Mouse (Mus musculus) ES-E14 (cell line): ENCODE results near the gene Cd6. TPM values are rescaled to one million over a fixed set of nuclear protein-coding genes. Genes with fewer than 3 reads are reported as not detected.
A peak's percentile ranks its signal among the peaks of the same experiment; 100 is the strongest.

Source experiments
- DNase-seq: peaks from one replicate; pipeline ENCODE4 v3.0.0-alpha.2; 2013; ENCODE audit warnings: low read depth, low spot score
- H3K27ac ChIP-seq: 2 replicates; pipeline ENCODE4 v1.5.1; 2012; ENCODE audit warnings: low read depth, mild to moderate bottlenecking, low read length, moderate library complexity, mixed read lengths; ENCODE audit not compliant: poor library complexity, insufficient read depth, severe bottlenecking
- H3K36me3 ChIP-seq: 2 replicates; pipeline ENCODE4 v1.6.1; 2012; ENCODE audit warnings: mild to moderate bottlenecking, low read length, moderate library complexity, mixed read lengths; ENCODE audit not compliant: control insufficient read depth, poor library complexity, insufficient read depth, severe bottlenecking
- H3K4me1 ChIP-seq, 2 experiments: fragments of 150-350 bp in 1 of 2; sonication (generic) in 1 of 2; 2 replicates each; pipeline ENCODE4 v1.6.1; 2012; ENCODE audit warnings: low read length in 2 of 2, mild to moderate bottlenecking in 1 of 2, mixed read lengths in 1 of 2; ENCODE audit not compliant: control insufficient read depth in 2 of 2, insufficient read depth in 2 of 2, poor library complexity in 1 of 2
- H3K4me3 ChIP-seq, 2 experiments: fragments of 150-350 bp in 1 of 2; sonication (generic) in 1 of 2; 2 replicates each; pipeline ENCODE4 v1.5.1; 2012; ENCODE audit warnings: low read length in 2 of 2, low read depth in 1 of 2, mild to moderate bottlenecking in 1 of 2, mixed read lengths in 1 of 2; ENCODE audit not compliant: insufficient read depth in 1 of 2, poor library complexity in 1 of 2, severe bottlenecking in 1 of 2
- H3K9ac ChIP-seq: 2 replicates; pipeline ENCODE4 v1.6.1; 2012; ENCODE audit warnings: low read depth, mild to moderate bottlenecking, low read length, mixed read lengths; ENCODE audit not compliant: poor library complexity, insufficient read depth, severe bottlenecking
- H3K9me3 ChIP-seq: fragments of 150-350 bp; sonication (generic); 2 replicates; pipeline ENCODE4 v1.6.1; 2012; ENCODE audit warnings: low read depth, mild to moderate bottlenecking, low read length; ENCODE audit not compliant: control insufficient read depth, insufficient read depth
- CHD2 ChIP-seq: IDR thresholded peaks from 2 replicates; pipeline ENCODE4 v1.6.1; 2014; ENCODE audit warnings: mild to moderate bottlenecking, low read depth, low read length, inconsistent platforms
- HCFC1 ChIP-seq: IDR thresholded peaks from 2 replicates; pipeline ENCODE4 v1.6.1; 2012; ENCODE audit warnings: low read length, inconsistent platforms, borderline replicate concordance; ENCODE audit not compliant: insufficient read depth
- MAFK ChIP-seq: IDR thresholded peaks from 2 replicates; pipeline ENCODE4 v1.6.1; 2014; ENCODE audit warnings: mild to moderate bottlenecking, low read depth, low read length, inconsistent platforms; ENCODE audit not compliant: insufficient read depth
- ZC3H11A ChIP-seq: IDR thresholded peaks from 2 replicates; pipeline ENCODE4 v1.6.1; 2012; ENCODE audit warnings: low read depth, mild to moderate bottlenecking, inconsistent platforms, low read length, borderline replicate concordance
- ZNF384 ChIP-seq: IDR thresholded peaks from 2 replicates; pipeline ENCODE4 v1.6.1; 2012; ENCODE audit warnings: low read depth, low read length, inconsistent platforms
- in situ Hi-C, 2 experiments: fragments of 600-800 bp; cut with MboI; formaldehyde crosslinking; loops; one replicate each; pipeline ENCODE4 v1.15.1; 2025; ENCODE audit warnings: low sequenced_read_pairs in 2 of 2, inconsistent platforms in 1 of 2; ENCODE audit not compliant: unreplicated experiment in 2 of 2
- total RNA-seq: library from RNA; depleted of rRNA; stranded (reverse); fragments of 300-350 nt; gene quantifications from 2 replicates; pipeline ENCODE4 v1.2.3, GENCODE M21; 2012

Cd6 gene
- total RNA-seq, 1 experiment = 3.4 TPM

GRCm38 (mm10) chr19:10821319-10821718 lies 8.5 kb downstream of the Cd6 start:
- in situ Hi-C loops = no loop called here
- H3K27ac ChIP-seq = no peak overlapping the region
- H3K9me3 ChIP-seq = no peaks in the 10 kb centered on the region
- DNase-seq = no peak
- H3K36me3 ChIP-seq = no peaks in the 10 kb centered on the region
- H3K4me1 ChIP-seq = peaks cover 2 to 9% of the 10 kb centered on the region in 2 experiments; a peak in 2 of 4 replicates
- no peak overlapping the region for H3K4me3 ChIP-seq
- no peak overlapping the region for H3K9ac ChIP-seq
- TF ChIP-seq MAFK (no peak), ZNF384 (no peak)

DNA sequence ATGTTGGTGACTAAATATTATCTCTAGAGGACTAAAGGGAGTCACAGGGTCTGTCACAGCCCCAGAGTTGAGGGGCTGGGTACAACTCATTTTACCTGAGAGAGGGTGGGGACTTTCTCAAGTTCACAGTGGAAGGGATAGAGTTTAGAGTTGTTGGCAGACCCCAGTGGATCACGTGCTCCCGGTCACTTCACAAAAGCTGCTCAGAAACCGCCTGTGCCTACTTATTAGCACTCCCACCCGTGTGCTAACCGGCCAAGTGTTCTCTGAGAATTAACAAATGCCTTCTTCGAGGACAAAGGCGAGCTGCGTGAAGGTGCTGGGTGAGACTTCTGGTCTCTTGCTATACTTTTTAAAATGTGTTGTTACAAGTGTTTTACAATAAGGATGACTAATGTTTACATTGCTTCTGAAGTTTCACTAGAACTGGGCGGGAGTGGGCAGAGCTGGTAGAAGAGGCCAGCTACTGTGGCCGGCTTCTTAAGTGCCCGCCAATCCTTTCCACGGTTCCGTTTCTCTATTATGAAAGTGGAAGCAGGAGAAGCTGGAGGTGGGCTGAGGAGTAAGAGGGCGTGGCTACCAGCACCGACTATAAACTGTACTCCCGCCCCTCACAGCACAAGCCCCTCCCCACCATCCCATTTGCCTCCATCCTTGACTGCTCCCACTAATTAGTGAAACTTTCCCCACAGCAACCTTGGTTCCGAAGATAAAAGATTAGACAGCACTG lies 11.5 kb downstream of the Cd6 start:
- peaks cover 2 to 9% of the 10 kb centered on the region in 2 experiments; a peak in 2 of 4 replicates for H3K4me1 ChIP-seq
- peak; percentile 40 for DNase-seq
- peak overlapping the region; percentile 13 to 19; a peak in 2 of 4 replicates for H3K4me3 ChIP-seq
- H3K27ac ChIP-seq = no peak overlapping the region
- in situ Hi-C loops = no loop called here
- H3K36me3 ChIP-seq = no peaks in the 10 kb centered on the region
- no peak overlapping the region for H3K9ac ChIP-seq
- TF ChIP-seq CHD2 (no peak), ZC3H11A (no peak), HCFC1 (no peak), ZNF384 (no peak), MAFK (no peak)
- no peaks in the 10 kb centered on the region for H3K9me3 ChIP-seq

GRCm38 (mm10) chr19:10816462-10816861 lies 13.4 kb downstream of the Cd6 start:
- Histone ChIP-seq H3K9me3 (no peaks in the 10 kb centered on the region), H3K9ac (no peak overlapping the region), H3K4me3 (no peak overlapping the region), H3K27ac (no peak overlapping the region), H3K36me3 (no peaks in the 10 kb centered on the region), H3K4me1 (peaks cover 2 to 7% of the 10 kb centered on the region in 2 experiments; a peak in 2 of 4 replicates)
- in situ Hi-C loops = no loop called here
- no peak for DNase-seq
- TF ChIP-seq MAFK (no peak), ZNF384 (no peak), ZC3H11A (no peak), HCFC1 (no peak), CHD2 (no peak)

- Histone ChIP-seq H3K9me3 (no peaks in the 10 kb centered on the region), H3K27ac (no peak overlapping the region), H3K36me3 (no peaks in the 10 kb centered on the region), H3K9ac (no peak overlapping the region), H3K4me1 (peaks cover 0 to 4% of the 10 kb centered on the region in 2 experiments; a peak in 1 of 4 replicates), H3K4me3 (no peak overlapping the region)
- DNase-seq = no peak
- in situ Hi-C loops = no loop called here
- no peak for TF ChIP-seq CHD2
- TF ChIP-seq HCFC1 = no peak
- TF ChIP-seq MAFK = no peak
- no peak for TF ChIP-seq ZC3H11A
- no peak for TF ChIP-seq ZNF384
Observed at GRCm38 (mm10) chr19:10815871-10816270, 14.0 kb downstream of the Cd6 start.

DNA sequence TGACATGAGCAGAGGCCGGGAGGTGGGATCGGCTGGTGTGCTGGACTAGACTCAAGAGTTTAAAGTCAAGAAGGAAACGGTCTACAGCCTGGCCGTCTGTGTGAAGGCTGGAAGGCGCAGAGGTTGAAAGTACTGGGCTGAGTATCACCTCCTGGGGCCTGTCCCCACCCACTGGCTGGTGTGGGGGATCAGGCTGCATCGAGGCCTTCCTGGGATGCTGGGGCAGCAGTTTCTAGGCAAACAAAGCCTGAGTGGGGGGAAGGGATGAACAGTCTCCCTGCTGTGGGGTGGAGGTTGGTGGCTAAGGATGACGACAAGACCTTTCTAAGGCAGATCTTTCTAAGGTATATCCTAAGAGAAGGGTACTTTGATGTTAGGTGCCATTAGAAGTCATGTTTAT lies 16.0 kb downstream of the Cd6 start:
- no peak overlapping the region for H3K4me3 ChIP-seq
- no peak for DNase-seq
- no peaks in the 10 kb centered on the region for H3K36me3 ChIP-seq
- no peaks in the 10 kb centered on the region for H3K9me3 ChIP-seq
- H3K9ac ChIP-seq = no peak overlapping the region
- in situ Hi-C loops = no loop called here
- no peak overlapping the region for H3K27ac ChIP-seq
- TF ChIP-seq MAFK = no peak
- peaks cover 0 to 4% of the 10 kb centered on the region in 2 experiments; a peak in 1 of 4 replicates for H3K4me1 ChIP-seq
